Mouse (Mus musculus): ENCODE measurements around the gene Card6.
A peak's percentile ranks its signal among the peaks of the same experiment; 100 is the strongest.

Card6 gene

GRCm38 (mm10) chr15:5107686-5108654 is at the start of gene Card6:
Gene Card6 (minus strand): TSS chr15:5108539.
- DNase-seq (ENCODE audit: low spot score) = peak; percentile 65

GRCm38 (mm10) chr15:5157386-5157785 is 49.0 kb upstream of the Card6 start:
- no peak for DNase-seq (ENCODE audit: low spot score)

- no peak for DNase-seq (ENCODE audit: low spot score)
These were observed 48.0 kb upstream of the Card6 start for GRCm38 (mm10) chr15:5156355-5156754.

- no peak for DNase-seq (ENCODE audit: low spot score)
These were observed 46.8 kb upstream of the Card6 start for GRCm38 (mm10) chr15:5155093-5155492.

GRCm38 (mm10) chr15:5154621-5155020 is 46.3 kb upstream of the Card6 start:
- DNase-seq (ENCODE audit: low spot score) = no peak

- DNase-seq (ENCODE audit: low spot score) = no peak
These were observed 43.8 kb upstream of the Card6 start for GRCm38 (mm10) chr15:5152171-5152570.

GRCm38 (mm10) chr15:5149187-5149586 is 40.8 kb upstream of the Card6 start:
- no peak for DNase-seq (ENCODE audit: low spot score)

- no peak for DNase-seq (ENCODE audit: low spot score)
These were observed 37.0 kb upstream of the Card6 start for GRCm38 (mm10) chr15:5145196-5145945.

GRCm38 (mm10) chr15:5144021-5144778 is 35.9 kb upstream of the Card6 start:
- peak; percentile 35 for DNase-seq (ENCODE audit: low spot score)

GRCm38 (mm10) chr15:5143361-5144020 is 35.2 kb upstream of the Card6 start, which contains the start of gene Prkaa1:
Gene Prkaa1 (plus strand): TSS chr15:5143861.
- peak; percentile 63 for DNase-seq (ENCODE audit: low spot score)

GRCm38 (mm10) chr15:5142714-5143113 is 34.4 kb upstream of the Card6 start:
- DNase-seq (ENCODE audit: low spot score) = no peak

- DNase-seq (ENCODE audit: low spot score) = no peak
These were observed 33.7 kb upstream of the Card6 start for GRCm38 (mm10) chr15:5142047-5142446.

- no peak for DNase-seq (ENCODE audit: low spot score)
These were observed 32.0 kb upstream of the Card6 start for GRCm38 (mm10) chr15:5140357-5140756.

- no peak for DNase-seq (ENCODE audit: low spot score)
These were observed 31.5 kb upstream of the Card6 start for GRCm38 (mm10) chr15:5139863-5140262.

GRCm38 (mm10) chr15:5139366-5139765 is 31.0 kb upstream of the Card6 start:
- no peak for DNase-seq (ENCODE audit: low spot score)

GRCm38 (mm10) chr15:5138021-5138856 is 29.9 kb upstream of the Card6 start:
- DNase-seq (ENCODE audit: low spot score) = no peak

GRCm38 (mm10) chr15:5134945-5135483 is 26.7 kb upstream of the Card6 start:
- no peak for DNase-seq (ENCODE audit: low spot score)

- no peak for DNase-seq (ENCODE audit: low spot score)
These were observed 25.8 kb upstream of the Card6 start for GRCm38 (mm10) chr15:5134179-5134578.

- DNase-seq (ENCODE audit: low spot score) = no peak
These were observed 25.0 kb upstream of the Card6 start for GRCm38 (mm10) chr15:5133301-5133700.

All from lung, postnatal 25 days (tissue).